Mouse (Mus musculus) lung, adult 2 months (tissue): ENCODE measurements at regions not wholly inside any gene's neighbourhood (a gene's known extent, or its start where the extent isn't known, plus 50 kb on each side); places are given as distances from the start of the nearest gene placed in this dataset.

Experiments used
- CTCF ChIP-seq: fragments of 200-500 bp; IDR thresholded peaks from 2 replicates; pipeline ENCODE4 v1.5.1; 2011; ENCODE audit warnings: mild to moderate bottlenecking, low read length, control low read depth; ENCODE audit not compliant: insufficient read depth
- POLR2A ChIP-seq: fragments of 200-500 bp; IDR thresholded peaks from 2 replicates; pipeline ENCODE4 v1.6.1; 2011; ENCODE audit warnings: low read depth, mild to moderate bottlenecking, control low read depth, low read length, borderline replicate concordance; ENCODE audit errors: extremely low read depth

GRCm38 (mm10) chr6:84365914-84366313, 227.8 kb downstream of the Cyp26b1 start:
- TF ChIP-seq CTCF = no peak
- no peak for TF ChIP-seq POLR2A
